Mouse (Mus musculus) neural tube, embryonic 10.5 days (tissue): ENCODE results near the gene Zbtb38.

Experiments
- DNase-seq: peaks from one replicate; pipeline ENCODE4 v3.0.0-alpha.2; 2017; ENCODE audit warnings: low spot score; ENCODE audit errors: extremely low spot score

The Zbtb38 gene

GRCm38 (mm10) chr9:96731961-96732511 lies 20.6 kb downstream of the Zbtb38 start:
- no peak for DNase-seq

GRCm38 (mm10) chr9:96731039-96731895 lies 21.4 kb downstream of the Zbtb38 start:
- no peak for DNase-seq

DNA sequence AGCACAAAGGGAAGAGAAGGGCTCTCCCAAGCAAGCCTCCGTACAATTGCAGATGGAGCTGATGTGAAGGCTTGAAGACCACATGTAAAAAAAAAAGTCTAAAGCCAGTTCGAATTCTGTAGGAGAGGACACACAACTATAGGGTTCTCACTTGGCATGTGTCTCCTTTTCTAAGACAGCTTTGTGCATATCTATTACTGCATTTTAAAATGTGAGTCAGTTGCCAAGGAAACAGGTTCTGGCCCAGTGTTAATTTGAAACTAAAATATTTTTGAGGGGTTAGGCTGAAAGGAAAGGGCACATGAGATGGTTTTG lies 22.4 kb downstream of the Zbtb38 start:
- no peak for DNase-seq

- no peak for DNase-seq
Observed at GRCm38 (mm10) chr9:96729537-96730310, 22.9 kb downstream of the Zbtb38 start.

DNA sequence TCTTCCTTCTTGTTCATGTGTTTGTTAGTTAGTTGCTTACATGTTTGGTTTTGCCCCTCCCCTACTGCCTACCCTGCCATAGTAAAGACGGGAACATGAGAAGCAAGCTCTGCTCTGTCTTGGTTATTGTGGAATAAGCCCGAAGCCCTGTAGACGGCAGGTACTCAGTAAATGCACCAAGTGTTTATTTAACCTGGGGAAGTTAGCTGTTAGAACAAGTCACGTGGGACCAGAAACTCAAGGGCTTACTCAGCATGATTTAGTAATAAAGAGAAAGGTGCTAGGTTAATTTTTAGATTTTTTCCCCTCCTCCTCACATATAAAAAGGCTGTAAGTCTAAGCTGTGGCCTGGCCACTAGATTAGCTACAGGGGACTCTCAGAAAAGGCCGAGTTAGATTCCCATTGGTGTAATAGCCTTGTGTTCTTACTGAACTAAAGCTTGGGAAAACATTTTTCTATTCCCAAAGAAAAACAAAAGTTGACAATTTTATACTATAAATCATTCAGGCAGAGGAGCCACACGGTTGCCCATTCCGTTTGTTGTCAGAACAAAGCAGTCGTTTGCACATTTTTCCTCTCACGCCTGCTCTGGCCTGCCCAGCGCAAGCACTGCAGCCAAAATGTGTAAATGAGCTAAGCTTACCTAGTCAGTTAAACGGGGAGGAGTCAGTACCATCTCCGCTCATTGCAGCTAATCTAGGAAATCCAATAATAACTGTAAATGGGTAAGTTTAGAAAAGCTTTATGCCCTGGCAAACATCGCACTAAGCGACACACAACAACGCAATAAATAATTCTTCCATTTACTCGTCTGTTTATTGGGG lies 24.1 kb downstream of the Zbtb38 start:
- DNase-seq, result no peak

GRCm38 (mm10) chr9:96727688-96728087 lies 24.9 kb downstream of the Zbtb38 start:
- DNase-seq, result no peak

- DNase-seq, result no peak
Observed at GRCm38 (mm10) chr9:96726336-96727131, 26.1 kb downstream of the Zbtb38 start.

DNA sequence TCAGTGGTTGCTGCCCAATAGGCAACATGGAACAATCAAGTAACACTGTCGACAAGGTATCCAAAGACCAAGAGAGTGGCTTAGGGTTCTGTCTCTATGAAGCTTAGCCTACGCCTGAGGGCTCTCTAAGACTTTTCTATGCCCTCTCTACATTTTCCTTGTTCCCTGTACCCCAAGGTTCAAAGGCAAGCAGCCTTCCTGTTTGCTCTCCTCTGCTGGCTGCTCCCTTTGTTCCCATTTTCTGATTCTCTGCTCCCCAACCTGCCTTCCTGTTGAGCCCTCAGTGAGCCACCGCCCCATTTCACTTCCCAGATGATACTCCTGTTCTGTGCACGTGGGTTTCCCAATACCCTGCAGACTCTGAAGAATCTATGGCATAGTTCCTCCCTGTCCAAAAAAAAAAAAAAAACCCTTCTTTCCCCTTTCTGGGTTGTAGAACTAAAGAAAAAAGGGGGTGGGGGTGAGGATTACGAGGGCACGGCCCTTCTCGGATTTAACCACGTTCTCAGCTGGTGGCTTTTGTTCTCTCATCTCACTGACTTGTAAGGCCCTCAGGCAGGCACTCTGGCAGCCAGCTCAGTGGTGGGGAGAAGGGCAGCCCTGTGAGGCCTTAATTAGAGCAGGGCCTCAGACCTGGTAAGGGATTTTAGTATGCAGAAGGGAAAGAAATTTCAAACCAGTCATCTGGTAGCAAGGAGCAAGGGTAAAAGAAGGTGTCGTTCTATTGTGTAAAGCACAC lies 26.9 kb downstream of the Zbtb38 start:
- DNase-seq, result no peak

DNA sequence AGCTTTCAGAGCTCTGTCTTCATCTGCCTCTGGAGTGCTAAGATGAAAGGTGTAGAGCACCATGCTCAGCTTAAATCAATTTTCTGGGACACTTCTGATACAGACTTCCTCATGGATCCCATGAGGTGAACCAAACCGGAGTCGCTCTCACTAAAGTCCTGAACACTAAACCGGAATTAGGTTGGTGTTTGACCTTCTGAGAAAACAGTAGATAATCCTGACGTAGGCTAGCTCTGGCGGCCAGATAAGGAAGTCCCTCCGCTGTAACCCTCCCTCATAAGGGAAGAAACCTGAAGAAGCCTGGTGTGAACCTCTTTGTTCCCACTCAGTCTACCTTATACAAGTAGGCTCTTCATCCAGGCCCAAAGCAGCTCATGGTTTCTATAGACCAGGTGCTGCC lies 29.0 kb downstream of the Zbtb38 start:
- DNase-seq, result no peak

DNA sequence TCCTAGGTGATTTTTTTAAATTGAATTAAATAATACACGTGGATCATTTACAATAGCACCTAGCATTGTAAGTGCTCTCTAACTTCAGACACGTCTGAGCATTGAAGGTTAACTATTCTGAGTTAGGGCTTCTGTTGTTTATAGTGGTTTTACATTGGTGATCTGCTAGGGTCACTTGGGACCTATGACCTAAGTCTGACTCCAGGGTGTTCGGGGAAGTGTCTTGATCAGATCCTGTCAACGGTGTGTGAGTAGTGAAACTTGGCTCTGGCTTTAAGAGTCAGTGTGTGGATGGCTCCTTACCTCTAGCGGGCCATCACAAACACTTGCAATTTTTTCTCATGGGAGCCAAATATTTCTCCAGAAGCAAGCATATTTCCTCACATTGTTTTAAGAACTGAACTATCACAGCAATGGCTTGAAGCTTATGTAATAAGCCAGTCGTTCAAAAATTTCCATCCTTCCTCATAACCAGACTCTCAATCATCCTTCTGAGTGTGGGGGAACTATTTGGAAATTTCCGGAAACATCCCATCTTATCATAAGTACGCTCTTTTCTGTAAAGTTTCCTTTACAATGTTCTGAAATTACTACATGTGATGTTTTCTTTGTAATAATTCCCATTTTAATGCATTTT lies 31.4 kb downstream of the Zbtb38 start:
- no peak for DNase-seq

- DNase-seq, result no peak
Observed at GRCm38 (mm10) chr9:96720510-96721162, 32.0 kb downstream of the Zbtb38 start.

DNA sequence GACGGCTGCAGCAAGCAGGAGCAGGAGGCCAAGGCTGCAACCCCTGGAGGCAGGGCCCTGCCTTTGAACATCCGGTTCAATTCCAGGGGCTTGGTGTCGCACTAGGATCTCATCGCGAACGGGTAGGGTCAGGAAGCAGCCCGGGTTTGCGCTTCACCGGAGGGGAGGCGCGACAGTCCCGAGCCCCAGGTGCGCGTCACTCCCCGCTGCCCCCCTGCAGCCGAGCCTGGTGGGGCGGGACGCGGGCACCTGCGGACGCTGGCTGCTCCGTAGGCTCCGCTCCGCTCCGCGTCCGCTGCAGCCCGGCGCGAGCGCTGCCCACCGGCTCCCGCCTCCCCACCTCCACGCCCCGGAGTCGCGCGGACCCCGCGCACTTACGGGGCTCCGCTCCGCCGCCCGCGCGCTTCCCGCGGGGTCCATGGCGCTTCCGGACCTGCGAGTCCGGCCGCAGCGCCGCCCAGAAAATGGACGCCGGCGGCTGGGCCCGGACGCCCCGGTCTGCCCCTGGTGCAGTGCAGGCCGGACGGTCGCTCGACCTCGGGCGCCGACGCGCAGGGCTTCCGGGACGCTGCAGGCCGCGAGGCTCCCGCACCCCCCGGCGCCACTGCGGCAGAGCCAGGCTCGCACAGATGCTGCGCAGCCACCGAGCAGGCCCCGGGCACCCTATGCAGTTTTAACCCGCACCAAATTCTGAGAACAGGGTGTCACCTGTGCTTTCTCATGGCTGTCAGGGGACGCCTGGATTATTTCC lies 33.0 kb downstream of the Zbtb38 start:
- DNase-seq, result peak; percentile 77

DNA sequence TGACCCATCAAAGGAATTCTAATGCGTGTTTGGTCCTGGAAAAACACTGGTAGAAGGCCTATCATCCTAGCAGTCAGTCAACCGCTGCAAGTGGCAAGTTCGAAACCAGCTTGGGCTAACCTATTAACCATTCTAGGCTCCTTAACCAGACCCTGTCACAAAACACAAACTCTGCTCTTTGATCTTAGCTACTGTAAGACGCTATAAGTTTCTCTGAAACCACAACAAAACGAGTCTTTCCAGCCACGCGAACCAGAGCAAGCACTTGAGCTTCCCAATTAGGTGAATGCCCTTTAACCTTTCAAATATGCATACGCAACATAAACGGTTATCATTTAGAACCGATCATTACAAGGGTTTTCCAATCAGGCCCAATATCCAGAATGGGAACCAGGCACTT lies 33.7 kb downstream of the Zbtb38 start:
- DNase-seq, result no peak

DNA sequence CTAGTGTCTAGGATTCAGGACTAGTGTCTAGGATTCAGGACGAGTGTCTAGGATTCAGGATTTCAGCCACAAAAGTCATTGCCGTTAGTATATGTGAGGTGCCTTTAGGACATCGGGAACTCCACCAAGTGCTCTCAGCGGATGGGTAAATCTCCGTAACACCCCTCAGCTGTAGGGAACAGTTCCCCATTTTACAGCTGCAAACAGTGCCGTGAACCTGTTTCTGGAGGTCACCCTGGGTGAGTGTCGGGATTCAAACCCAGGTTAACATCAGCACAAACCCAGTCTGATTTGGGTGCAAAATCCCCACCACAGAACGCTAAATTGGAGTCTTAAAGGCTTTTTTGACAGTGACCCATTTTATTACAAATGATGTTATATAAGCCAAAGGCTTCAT lies 34.2 kb downstream of the Zbtb38 start:
- DNase-seq, result no peak

- no peak for DNase-seq
Observed at GRCm38 (mm10) chr9:96717698-96718401, 34.8 kb downstream of the Zbtb38 start.

- DNase-seq, result no peak
Observed at GRCm38 (mm10) chr9:96716735-96717444, 35.7 kb downstream of the Zbtb38 start.

GRCm38 (mm10) chr9:96716136-96716535 lies 36.5 kb downstream of the Zbtb38 start:
- DNase-seq, result no peak
